Mouse (Mus musculus) lung, adult 2 months (tissue): Measurements from ENCODE around the gene Coro1c. TPM values are rescaled to one million over a fixed set of nuclear protein-coding genes. Genes with fewer than 3 reads are reported as not detected.

Source experiments
- DNase-seq: peaks from one replicate; pipeline ENCODE4 v3.0.0; 2022
- H3K4me1 ChIP-seq: fragments of 200-500 bp; 2 replicates; pipeline ENCODE4 v1.6.1; 2011; ENCODE audit warnings: low read length; ENCODE audit not compliant: control insufficient read depth, insufficient read depth
- H3K4me3 ChIP-seq: fragments of 200-500 bp; replicated peaks from 2 replicates; pipeline ENCODE3; 2011; ENCODE audit warnings: low read depth, mild to moderate bottlenecking, control low read depth, low read length; ENCODE audit errors: extremely low read depth
- CTCF ChIP-seq: fragments of 200-500 bp; IDR thresholded peaks from 2 replicates; pipeline ENCODE4 v1.5.1; 2011; ENCODE audit warnings: mild to moderate bottlenecking, low read length, control low read depth; ENCODE audit not compliant: insufficient read depth
- POLR2A ChIP-seq: fragments of 200-500 bp; IDR thresholded peaks from 2 replicates; pipeline ENCODE4 v1.6.1; 2011; ENCODE audit warnings: low read depth, mild to moderate bottlenecking, control low read depth, low read length, borderline replicate concordance; ENCODE audit errors: extremely low read depth
- WGBS: fragments of 180-500 bp; shearing (Covaris S2); methylation state at CpG from one replicate; pipeline ENCODE4 v1.1.7; 2018; 5-methylcytosine and 5-hydroxymethylcytosine counted together
- polyA plus RNA-seq: library from polyadenylated mRNA; depleted of rRNA; stranded (reverse); fragments of >200 nt; gene quantifications from 2 replicates; pipeline ENCODE4 v1.2.3, GENCODE M21; 2012

Gene Coro1c
- polyA plus RNA-seq, 1 experiment = 104 TPM

- H3K4me3 ChIP-seq = no peak overlapping the region
- TF ChIP-seq CTCF (no peak), POLR2A (no peak)
- WGBS = 82% methylated on average over 4 of the region's 4 CpGs
- no peak for DNase-seq
- H3K4me1 ChIP-seq = no peaks in the 10 kb centered on the region; the same call in 1 of the 2 replicates
Observed at GRCm38 (mm10) chr5:113810111-113810510, 98.4 kb downstream of the Coro1c start.

GRCm38 (mm10) chr5:113808177-113808576 is 100.4 kb downstream of the Coro1c start:
- H3K4me3 ChIP-seq = no peak overlapping the region
- WGBS = 65% methylated on average over 2 of the region's 2 CpGs
- no peak for DNase-seq
- no peaks in the 10 kb centered on the region; the same call in 1 of the 2 replicates for H3K4me1 ChIP-seq
- TF ChIP-seq CTCF = no peak
- no peak for TF ChIP-seq POLR2A

- Histone ChIP-seq H3K4me3 (no peak overlapping the region), H3K4me1 (no peaks in the 10 kb centered on the region; the same call in 1 of the 2 replicates)
- no peak for TF ChIP-seq CTCF
- TF ChIP-seq POLR2A = no peak
- WGBS = 60% methylated on average over 9 of the region's 9 CpGs
- DNase-seq = no peak
Observed at GRCm38 (mm10) chr5:113807712-113808111, 100.8 kb downstream of the Coro1c start.

- no peak for DNase-seq
- TF ChIP-seq CTCF = no peak
- no peak for TF ChIP-seq POLR2A
- Histone ChIP-seq H3K4me3 (no peak overlapping the region), H3K4me1 (no peaks in the 10 kb centered on the region; the same call in 1 of the 2 replicates)
- 13% methylated on average over 10 of the region's 10 CpGs for WGBS
Observed at GRCm38 (mm10) chr5:113806414-113806813, 102.1 kb downstream of the Coro1c start.

- Histone ChIP-seq H3K4me1 (no peaks in the 10 kb centered on the region; the same call in 1 of the 2 replicates), H3K4me3 (no peak overlapping the region)
- DNase-seq = no peak
- 57% methylated on average over 9 of the region's 9 CpGs for WGBS
- TF ChIP-seq POLR2A (no peak), CTCF (no peak)
Observed at GRCm38 (mm10) chr5:113805301-113805700, 103.3 kb downstream of the Coro1c start.

GRCm38 (mm10) chr5:113804395-113804966 is 104.1 kb downstream of the Coro1c start:
- 51% methylated on average over 7 of the region's 7 CpGs for WGBS
- no peak for TF ChIP-seq CTCF
- TF ChIP-seq POLR2A = no peak
- no peaks in the 10 kb centered on the region; the same call in 1 of the 2 replicates for H3K4me1 ChIP-seq
- no peak overlapping the region for H3K4me3 ChIP-seq
- DNase-seq = no peak

GRCm38 (mm10) chr5:113800280-113800679 is 108.3 kb downstream of the Coro1c start, which contains the start of gene Tmem119:
Gene Tmem119, minus strand, starts transcription at chr5:113800516.
- no peak for DNase-seq
- 4% methylated on average over 11 of the region's 11 CpGs for WGBS
- TF ChIP-seq POLR2A = peak; percentile 68; the same call in 1 of the 2 replicates
- no peak for TF ChIP-seq CTCF
- peak within 1 kb of the TSS; percentile 57 for H3K4me3 ChIP-seq
- no peaks in the 10 kb centered on the region for H3K4me1 ChIP-seq

GRCm38 (mm10) chr5:113799691-113800090 is 108.9 kb downstream of the Coro1c start:
- TF ChIP-seq POLR2A (no peak), CTCF (no peak)
- Histone ChIP-seq H3K4me1 (no peaks in the 10 kb centered on the region), H3K4me3 (peak overlapping the region; percentile 57)
- WGBS = 44% methylated on average over 5 of the region's 5 CpGs
- no peak for DNase-seq

GRCm38 (mm10) chr5:113798525-113798924 is 110.0 kb downstream of the Coro1c start:
- WGBS = 64% methylated on average over 9 of the region's 9 CpGs
- H3K4me1 ChIP-seq = no peaks in the 10 kb centered on the region
- H3K4me3 ChIP-seq = peak overlapping the region; percentile 1
- TF ChIP-seq CTCF = no peak
- no peak for DNase-seq

- TF ChIP-seq POLR2A (no peak), CTCF (no peak)
- WGBS = 29% methylated on average over 19 of the region's 19 CpGs
- DNase-seq = no peak
- Histone ChIP-seq H3K4me1 (no peaks in the 10 kb centered on the region), H3K4me3 (no peak overlapping the region)
Observed at GRCm38 (mm10) chr5:113797149-113797882, 111.2 kb downstream of the Coro1c start.
